Mouse (Mus musculus) right cerebral cortex, postnatal 14 days (tissue): Measurements from ENCODE around the gene Tmem269.

Experiments used
- DNase-seq: peaks from one replicate; pipeline ENCODE4 v3.0.0; 2022

The Tmem269 gene

DNA sequence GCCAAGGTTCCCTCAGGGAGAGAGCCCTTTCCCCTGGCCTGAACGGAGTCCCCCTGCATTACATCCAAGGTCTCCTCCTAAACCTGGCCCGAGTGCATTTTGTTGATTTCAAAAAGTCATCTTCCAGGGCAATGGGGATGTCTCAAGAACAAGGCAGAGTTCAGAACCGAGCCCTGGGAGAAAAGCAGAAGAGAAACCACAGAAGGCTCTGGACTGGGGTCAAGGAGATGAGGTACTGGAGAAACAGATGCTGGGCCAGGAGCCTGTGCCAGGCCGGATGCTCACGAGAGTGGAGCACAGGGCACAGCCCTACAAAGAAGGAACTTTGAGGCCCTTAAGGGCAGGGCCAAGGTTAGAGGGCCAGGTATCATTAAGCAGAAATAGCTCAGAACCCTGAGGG lies 40.3 kb downstream of the Tmem269 start:
- DNase-seq, result no peak

DNA sequence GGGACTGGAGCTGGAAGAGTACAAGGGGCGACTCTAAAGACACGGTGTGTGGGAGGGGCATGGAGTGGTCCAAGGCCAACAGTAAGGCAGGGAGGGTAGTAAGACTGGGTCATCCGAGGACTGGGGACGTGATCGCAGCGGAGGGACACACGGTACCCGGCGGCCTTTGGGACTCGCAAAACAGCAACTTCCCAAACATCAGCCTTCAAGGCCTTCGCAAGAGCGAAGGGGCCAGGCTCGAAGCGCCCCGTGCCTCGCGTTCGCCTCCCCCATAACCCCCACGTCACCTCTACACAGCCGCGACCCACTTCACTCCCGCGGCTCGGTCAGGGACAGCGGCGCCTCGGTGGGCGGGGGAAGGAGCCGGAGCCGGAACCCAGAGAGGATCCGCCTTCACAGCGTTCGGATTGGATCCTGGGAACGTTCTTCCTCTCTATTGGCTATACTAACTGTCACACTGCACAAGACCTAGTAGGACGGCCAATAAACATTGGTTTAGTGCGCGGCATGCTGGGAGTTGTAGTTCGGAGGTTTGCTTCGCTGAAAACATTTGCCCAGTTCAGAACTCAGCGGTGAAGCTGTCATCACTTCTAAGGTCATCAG lies 44.1 kb downstream of the Tmem269 start, which contains the start of gene Zfp691:
Zfp691 (minus strand) TSS at position 345 of the 603 bp plus-strand sequence.
- peak; percentile 92 for DNase-seq

DNA sequence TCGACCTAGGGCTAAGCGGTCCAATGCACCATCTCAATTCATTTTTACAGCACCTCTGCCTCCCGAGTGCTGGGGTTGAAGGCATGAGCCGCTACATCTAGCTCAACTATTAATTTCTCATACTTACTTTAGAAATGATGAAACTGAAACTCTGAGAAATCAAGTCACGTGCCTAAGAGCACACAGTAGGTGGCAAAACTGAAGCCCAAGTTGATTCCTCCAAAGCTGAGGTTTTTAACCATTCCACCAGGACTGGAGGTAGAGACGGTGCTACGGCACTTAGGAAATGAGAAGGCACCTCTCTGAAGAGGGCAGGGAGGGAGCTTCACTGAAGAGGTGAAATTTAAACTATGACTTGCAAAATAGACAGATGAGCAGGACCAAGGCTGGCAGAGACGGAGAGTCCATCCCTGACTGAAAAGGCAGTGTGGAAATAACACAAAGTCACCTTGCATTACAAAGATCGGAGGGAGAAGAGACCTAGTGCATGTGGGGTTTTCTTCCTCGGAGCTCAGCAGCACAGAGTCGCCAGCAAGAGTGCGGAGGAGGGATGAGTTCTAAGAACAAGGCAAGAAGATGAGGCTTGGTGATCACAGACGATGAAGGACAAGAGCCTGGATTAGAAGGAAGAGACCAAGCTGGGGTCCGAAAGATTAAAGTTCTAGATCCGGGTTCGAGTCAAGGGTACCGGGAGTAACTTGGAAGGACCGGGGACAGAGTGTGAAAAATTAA lies 44.9 kb downstream of the Tmem269 start:
- no peak for DNase-seq

DNA sequence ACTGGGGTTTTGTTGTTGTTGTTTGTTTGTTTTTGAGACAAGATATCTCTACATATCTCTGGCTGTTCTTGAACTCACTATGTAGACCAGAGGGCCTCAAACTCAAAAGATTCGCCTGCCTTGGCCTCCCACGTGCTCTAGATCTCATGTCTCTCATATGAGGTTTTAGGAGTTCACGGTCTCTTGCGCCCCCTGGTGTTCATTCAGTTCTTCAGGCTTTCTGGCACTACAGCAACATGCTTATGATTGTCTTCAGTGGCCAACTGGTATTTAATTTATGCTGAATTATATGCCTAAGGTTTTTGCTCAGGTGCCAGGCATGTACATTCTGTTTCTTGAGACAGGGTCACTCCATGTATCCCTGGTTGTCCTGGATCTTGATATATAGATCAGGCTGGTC lies 50.4 kb downstream of the Tmem269 start:
- peak; percentile 88 for DNase-seq

DNA sequence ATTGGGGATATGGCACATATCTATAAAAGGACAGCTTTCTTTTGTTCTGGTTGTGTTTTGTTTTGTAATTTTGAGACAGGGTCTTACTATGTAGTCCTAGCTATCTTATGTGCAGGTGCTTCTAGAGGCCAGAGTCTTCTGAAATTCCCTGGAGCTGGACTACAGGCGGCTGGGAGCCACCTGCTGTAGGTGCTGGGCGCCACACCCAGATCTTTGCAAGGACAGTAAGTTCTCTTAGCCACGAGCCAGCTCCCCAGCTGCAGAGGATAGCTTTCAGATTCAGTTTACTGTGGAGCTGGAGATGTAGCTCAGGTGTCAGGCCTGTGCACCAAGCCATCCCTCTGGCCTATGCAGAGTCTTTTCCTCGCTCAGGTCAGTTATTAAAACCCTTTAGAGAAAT lies 50.9 kb downstream of the Tmem269 start:
- no peak for DNase-seq

DNA sequence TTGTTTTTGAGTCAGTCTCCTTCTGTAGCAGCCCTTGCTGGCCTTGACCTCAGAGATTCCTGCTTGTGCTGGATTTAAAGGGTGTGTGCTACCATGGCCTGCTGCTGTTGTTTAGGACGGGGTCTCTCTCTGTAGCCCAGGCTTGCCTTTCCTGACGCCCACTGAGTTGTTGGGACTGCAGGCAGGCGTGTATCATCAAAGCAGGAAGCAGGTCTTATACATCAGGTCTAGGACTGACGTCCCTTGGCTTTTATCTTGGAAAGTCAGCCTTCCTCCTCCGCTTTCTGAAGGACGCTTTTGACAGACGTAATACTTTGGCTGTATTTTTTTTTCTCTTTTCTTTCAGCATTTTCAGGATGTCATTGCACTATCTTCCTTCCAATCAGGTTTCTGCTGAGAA lies 52.1 kb downstream of the Tmem269 start:
- DNase-seq, result no peak

DNA sequence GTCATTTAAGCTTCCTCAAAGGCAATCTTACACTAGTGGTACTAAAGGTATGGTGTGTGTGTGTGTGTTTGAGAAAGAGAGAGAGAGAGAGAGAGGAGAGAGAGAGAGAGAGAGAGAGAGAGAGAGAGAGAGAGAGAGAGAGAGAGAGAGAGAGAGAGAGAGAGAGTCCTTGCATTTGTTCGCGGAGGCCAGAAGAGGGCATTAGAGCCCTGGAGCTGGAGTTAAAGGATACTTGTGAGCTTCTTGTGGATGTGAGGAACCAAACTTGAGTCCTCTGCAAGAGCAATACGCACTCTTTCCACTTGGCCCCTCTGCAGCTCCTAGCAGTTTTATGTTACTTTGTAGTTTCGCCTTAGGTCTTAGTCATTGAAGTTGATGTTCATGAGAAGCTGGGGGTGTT lies 55.0 kb downstream of the Tmem269 start:
- DNase-seq, result no peak

DNA sequence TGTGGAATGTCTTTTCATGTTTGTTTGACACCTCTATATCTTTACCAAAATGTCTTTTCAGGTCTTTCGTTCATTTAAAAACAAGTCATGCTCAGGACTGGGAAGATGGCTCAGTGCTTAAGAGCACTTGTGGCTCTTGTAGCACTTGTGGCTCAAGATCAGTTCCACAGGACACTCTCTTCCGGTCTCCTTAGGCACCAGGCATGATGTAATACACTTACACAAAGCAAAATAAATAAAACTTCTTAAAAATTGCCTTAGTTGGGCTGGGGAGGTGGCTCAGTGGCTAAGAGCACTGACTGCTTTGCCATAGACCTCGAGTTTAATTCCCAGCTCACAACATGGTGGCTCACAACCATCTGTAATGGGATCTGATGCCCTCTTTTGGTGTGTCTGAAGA lies 56.7 kb downstream of the Tmem269 start:
- DNase-seq, result no peak

- DNase-seq, result no peak
Measured at GRCm38 (mm10) chr4:119157891-119158290, 60.1 kb downstream of the Tmem269 start.

GRCm38 (mm10) chr4:119157186-119157585 lies 60.8 kb downstream of the Tmem269 start:
- DNase-seq, result peak; percentile 69
